Mouse (Mus musculus) kidney, adult 9 months (tissue): ENCODE data around the gene Chst7.

ENCODE experiments used
- DNase-seq: peaks from one replicate; pipeline ENCODE4 v3.0.0; 2022

The Chst7 gene

DNA sequence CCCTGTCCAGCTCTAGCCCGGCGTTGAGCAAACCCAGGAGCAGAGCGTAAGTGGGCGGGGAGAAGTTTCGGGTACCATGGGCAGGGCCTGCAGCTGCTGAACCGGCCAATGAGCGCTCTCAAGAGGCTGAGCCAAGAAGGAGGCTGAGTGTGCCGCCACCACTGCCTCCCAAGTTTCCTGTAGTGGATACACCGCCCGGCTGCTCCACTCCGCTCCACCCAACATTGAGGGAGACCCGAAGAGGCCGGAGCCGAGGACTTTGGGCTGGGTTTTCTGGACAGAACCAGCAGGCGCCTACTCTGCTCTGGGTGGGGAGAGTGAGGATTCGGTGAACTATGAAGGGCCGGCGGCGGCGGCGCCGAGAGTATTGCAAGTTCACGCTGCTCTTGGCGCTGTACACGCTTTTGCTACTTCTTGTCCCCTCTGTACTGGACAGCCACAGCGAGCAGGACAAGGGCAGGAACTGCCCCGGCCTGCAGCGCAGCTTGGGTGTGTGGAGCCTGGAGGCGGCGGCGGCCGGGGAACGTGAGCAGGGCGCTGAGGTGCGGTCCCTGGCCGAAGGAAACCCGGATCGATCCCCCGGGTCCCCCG, at the start of gene Chst7:
Gene Chst7, plus strand, starts transcription at position 180 of the 591 bp plus-strand sequence.
- DNase-seq: peak; percentile 87

DNA sequence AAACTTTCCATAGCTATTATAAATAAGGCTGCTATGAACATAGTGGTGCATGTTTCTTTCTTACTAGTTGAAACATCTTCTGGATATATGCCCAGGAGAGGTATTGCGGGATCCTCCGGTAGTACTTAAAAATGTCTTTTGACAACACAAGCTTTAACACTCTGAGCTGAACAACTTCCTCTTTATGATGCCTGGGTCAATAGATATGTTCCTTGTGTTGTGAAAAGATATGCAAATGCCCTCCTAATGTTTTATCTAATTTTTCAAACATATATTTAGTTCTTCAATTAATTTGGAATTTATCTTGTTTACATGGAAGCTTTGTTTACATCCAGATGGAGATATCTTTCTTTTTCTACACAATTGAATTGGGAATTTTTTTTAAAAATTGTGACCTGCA, 47.1 kb upstream of the Chst7 start:
- DNase-seq: no peak

DNA sequence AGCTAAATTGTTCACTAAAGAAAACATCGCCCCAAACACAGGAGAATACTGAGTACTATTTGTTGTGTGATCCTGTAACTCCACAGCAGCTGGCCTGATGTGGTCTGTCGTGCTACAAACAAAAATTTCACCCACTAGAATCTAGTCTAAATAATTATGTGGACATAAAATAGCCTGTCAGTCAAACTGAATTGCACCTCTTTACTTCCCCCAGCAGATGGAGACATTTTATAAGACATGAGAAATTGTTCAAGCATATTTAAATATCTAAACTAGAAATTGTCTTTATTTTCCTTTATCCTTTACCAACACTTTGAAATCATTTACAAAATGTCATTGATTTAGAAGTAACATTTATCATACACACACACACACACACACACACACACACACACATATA, 38.4 kb upstream of the Chst7 start:
- DNase-seq: peak; percentile 20

DNA sequence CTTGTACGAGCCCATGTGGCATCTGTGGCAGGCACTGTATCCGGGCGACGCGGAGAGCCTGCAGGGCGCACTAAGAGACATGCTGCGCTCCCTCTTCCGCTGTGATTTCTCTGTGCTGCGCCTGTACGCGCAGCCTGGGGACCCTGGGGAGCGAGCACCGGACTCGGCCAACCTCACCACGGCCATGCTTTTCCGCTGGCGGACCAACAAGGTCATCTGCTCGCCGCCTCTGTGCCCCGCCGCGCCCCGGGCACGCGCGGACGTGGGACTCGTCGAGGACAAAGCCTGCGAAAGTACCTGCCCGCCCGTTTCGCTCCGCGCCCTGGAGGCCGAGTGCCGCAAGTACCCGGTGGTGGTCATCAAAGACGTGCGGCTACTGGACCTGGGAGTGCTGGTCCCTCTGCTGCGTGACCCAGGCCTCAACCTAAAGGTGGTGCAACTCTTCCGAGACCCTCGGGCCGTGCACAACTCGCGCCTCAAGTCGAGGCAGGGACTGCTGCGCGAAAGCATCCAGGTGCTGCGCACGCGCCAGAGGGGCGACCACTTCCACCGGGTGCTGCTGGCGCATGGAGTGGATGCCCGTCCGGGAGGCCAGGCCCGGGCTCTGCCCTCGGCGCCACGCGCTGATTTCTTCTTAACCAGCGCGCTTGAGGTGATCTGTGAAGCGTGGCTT, 872 bp downstream of the Chst7 start:
- DNase-seq: peak; percentile 6

DNA sequence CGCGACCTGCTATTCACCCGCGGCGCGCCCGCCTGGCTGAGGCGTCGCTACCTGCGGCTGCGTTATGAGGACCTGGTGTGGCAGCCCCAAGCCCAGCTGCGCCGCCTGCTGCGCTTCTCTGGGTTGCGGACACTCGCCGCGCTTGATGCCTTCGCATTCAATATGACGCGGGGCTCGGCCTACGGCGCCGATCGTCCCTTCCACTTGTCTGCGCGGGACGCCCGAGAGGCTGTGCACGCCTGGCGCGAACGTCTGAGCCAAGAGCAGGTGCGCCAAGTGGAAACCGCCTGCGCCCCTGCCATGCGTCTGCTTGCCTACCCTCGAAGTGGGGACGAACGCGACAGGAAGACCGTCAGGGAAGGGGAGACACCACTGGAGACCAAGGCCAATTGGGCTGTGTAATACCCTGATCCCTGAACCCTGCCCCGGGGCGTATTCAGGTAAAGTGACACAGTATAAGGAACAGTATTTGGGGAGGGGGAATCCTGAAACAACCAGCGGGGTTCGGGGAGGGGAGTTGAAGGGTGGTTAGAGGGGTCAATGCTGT, 1.5 kb downstream of the Chst7 start:
- DNase-seq: peak; percentile 28

DNA sequence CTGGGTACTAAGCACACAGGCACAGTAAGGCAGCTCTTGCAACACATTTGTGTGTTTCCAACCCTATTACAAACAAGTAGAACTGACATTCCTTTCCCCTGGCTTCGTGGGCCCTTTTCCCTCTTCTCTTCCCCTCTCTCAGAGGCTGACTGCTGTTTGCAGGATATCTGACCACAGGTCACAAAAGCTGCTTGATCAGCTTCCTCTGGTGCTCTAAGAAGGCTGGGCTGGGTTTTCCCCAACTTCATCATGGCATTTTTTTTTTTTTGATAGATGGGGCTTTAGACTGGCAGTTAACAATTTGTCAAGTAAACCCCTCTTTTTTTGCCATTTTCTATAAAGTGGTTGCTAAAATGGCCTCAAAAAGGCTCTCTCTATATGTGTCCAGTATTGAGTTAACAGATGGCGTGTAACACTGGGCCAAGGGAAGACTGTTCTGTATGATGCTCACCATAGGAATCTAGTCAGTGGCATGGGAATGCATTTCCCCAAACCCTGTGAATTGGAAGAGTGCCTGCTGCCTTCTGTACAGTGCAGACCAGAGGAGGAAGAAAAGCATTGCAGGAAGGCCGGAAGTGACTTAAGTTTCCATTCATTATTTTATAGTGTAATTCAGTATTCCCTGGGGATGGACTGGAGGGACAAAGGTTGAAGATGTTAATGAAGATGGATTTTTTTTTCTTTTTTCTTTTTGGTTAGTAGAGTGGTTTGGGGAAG, 2.6 kb downstream of the Chst7 start:
- DNase-seq: peak; percentile 17

DNA sequence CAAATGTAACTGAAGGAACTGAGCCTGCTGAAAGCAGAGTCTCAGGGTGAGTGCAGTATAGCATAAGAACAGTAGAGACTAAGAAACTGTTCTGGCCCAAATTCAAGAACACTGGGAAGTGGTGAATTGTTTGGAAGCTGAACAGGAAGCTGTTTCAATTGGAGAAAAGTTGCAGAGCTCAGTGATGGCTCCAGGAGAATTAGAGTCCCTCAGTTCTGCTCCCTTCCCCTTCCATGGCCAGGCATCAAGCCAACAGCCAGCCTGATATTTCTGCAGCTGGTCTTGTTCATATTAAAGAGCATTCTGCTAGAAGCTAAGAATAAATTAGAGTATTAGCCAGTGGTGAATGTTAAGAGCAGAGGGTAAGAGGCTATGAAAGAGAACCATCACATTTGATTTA, 7.3 kb downstream of the Chst7 start:
- DNase-seq: peak; percentile 18

DNA sequence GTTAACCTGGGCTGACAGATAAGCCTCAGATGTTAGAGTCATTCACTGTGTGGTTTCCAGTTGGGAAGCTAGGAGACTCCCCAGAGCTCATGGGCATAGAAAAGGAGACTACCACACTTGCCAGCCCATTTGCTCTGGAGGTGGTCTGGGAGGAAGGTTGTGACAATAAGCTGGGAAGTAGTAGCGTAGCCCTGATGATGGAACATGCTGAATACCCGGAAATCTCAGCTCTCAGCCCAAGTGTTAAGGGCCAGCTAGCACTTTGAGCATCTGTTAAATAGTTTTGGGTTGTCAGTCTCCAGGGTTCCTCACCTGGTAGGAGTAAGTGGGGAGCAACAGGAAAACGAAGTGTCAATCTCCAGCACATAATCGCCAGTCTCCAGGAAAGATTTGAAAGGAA, 10.8 kb downstream of the Chst7 start:
- DNase-seq: no peak

DNA sequence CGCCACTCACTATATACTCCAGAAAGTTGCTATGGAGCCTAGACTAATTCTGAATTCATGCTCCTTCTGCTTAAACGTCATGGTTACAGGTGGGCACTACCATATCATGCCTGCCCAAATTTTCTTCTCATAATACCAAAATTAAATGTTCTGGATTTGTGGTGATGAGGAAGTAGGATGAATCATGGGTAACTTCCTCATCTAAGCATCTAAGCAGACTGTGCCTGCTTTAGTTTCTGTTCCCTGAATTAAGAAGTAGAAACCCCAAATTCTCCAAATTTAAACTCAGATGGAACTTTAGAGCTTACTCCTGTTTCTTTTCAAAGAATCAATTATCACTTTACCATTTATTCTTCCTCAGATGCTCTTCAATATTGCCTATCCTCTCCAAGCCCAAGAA, 58.4 kb downstream of the Chst7 start:
- DNase-seq: no peak

DNA sequence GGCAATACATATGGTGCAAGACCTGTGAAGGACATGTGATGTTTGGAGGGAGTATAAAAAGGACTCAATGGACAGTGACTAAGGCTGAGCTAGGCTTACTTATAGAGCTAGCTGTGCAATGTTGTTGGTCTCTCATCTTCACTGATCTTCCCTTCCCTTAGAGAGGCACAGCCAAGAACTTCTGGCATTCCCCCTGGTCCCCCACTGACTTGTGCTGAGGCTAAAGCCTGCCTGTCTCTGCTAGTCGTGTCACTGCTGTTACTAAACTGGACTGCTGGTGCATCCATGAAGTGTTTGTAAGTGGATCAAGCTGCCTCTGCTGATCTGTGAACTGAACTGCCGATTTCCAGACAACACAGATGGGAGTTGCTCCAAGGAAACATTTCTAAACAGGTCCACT, 66.1 kb downstream of the Chst7 start:
- no peak for DNase-seq

DNA sequence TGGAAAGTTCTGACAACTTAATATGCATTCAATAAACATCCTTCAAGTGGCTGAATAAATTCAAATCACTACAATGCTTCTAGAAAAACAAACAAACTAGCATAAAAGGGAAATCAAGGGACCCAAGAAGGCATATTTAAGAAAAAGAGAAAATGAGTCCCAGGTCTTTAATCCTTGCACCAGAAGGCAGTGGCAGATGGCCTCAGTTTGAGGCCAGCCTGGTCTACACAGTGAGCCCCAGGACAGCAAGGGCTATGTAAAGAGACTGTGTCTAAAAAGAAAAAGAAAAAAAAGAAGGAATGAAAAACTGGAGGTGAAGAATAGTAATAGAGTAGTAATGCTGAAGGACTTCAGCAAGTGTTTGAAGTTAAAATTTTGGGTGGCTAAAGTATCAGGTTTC, 69.6 kb downstream of the Chst7 start:
- no peak for DNase-seq

DNA sequence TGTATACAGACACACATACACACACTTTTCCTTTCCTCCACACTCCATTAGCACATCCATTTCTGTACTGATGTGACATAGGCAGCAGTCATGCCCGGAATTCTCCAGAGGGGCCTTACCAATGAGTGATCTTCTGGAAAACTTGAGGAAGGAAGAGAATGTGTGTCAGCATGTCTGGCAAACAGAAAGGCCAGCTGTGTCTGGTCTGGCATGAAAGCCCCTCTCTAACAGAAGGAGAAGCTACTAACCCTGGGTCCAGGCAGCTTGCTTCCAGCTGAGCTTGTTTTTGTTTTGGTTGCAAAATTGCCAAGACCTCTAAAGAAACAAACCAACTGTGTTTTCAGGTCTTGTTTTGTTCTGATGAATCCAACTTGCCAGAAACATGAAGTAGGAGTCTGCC, 70.1 kb downstream of the Chst7 start:
- DNase-seq: no peak
